Mouse (Mus musculus) forebrain, embryonic 13.5 days (tissue): Measurements from ENCODE around the gene Fbxo46. TPM values are rescaled to one million over a fixed set of nuclear protein-coding genes. Genes with fewer than 3 reads are reported as not detected.

Experiments
- ATAC-seq: fragments of 200-750 bp; cut with Nextera tagmentation; 2 replicates; pipeline ENCODE4 v1.8.0; 2017
- H3K27ac ChIP-seq: fragments of 300-500 bp; sonication (generic); 2 replicates; pipeline ENCODE4 v1.5.1; 2015; ENCODE audit warnings: inconsistent platforms, mild to moderate bottlenecking, moderate library complexity
- H3K27me3 ChIP-seq: fragments of 300-500 bp; sonication (generic); 2 replicates; pipeline ENCODE4 v1.6.1; 2015; ENCODE audit warnings: mild to moderate bottlenecking, inconsistent platforms
- H3K36me3 ChIP-seq: fragments of 300-500 bp; sonication (generic); 2 replicates; pipeline ENCODE4 v1.6.1; 2015; ENCODE audit warnings: mild to moderate bottlenecking, inconsistent platforms; ENCODE audit not compliant: poor library complexity, severe bottlenecking
- H3K4me1 ChIP-seq: fragments of 300-500 bp; sonication (generic); 2 replicates; pipeline ENCODE4 v1.6.1; 2015; ENCODE audit warnings: inconsistent platforms
- H3K4me2 ChIP-seq: fragments of 300-500 bp; sonication (generic); 2 replicates; pipeline ENCODE4 v1.6.1; 2015; ENCODE audit warnings: inconsistent platforms, mild to moderate bottlenecking, moderate library complexity
- H3K4me3 ChIP-seq: fragments of 300-500 bp; sonication (generic); 2 replicates; pipeline ENCODE4 v1.5.1; 2015; ENCODE audit warnings: mild to moderate bottlenecking, inconsistent platforms
- H3K9ac ChIP-seq: fragments of 300-500 bp; sonication (generic); 2 replicates; pipeline ENCODE4 v1.6.1; 2015; ENCODE audit warnings: mild to moderate bottlenecking, inconsistent platforms
- H3K9me3 ChIP-seq: fragments of 300-500 bp; sonication (generic); replicated peaks from 2 replicates; pipeline ENCODE4 v1.6.1; 2016; ENCODE audit warnings: inconsistent platforms
- WGBS: fragments of 180-500 bp; shearing (Covaris S2); methylation state at CpG from one replicate; pipeline ENCODE4 v1.1.7; 2015; 5-methylcytosine and 5-hydroxymethylcytosine counted together
- polyA plus RNA-seq: library from polyadenylated mRNA; unstranded; fragments of >200 nt; fragmentation: Nextera tagmentation; extraction: Ambion mirVana; gene quantifications from 2 replicates; pipeline ENCODE4 v1.2.1, GENCODE M21; 2015

Fbxo46 gene
- polyA plus RNA-seq, 1 experiment from 2014 or later: 19.1 TPM

- no peak overlapping the region for H3K27ac ChIP-seq
- WGBS: 68% methylated on average over 6 of the region's 6 CpGs
- no peaks in the 10 kb centered on the region for H3K27me3 ChIP-seq
- no peak overlapping the region for H3K4me2 ChIP-seq
- no peak for ATAC-seq
- H3K4me1 ChIP-seq: peaks cover 20% of the 10 kb centered on the region
- H3K4me3 ChIP-seq: no peak overlapping the region
- H3K9me3 ChIP-seq: no peaks in the 10 kb centered on the region
- H3K9ac ChIP-seq: no peak overlapping the region
- H3K36me3 ChIP-seq: peaks cover 78% of the 10 kb centered on the region
These were observed 36.6 kb upstream of the Fbxo46 start for GRCm38 (mm10) chr7:19083096-19083495.

DNA sequence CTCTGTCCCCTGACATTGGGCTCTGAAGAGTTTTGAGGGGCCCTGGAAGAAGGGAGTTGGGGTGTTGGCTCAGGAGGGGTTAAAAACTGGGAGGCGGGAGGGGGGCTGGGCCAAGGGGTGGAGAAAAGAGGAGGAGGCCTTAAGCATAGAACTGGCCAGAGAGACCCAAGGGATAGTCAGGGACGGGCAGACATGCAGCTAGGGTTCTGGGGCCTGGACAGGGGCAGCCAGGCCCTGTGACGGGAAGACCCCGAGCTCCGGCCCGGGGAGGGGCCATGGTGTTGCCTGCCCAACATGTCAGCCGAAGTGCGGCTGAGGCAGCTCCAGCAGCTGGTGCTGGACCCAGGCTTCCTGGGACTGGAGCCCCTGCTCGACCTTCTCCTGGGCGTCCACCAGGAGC, 36.0 kb upstream of the Fbxo46 start, which contains the start of gene Dmpk:
Dmpk (plus strand) TSS at position 149 of the 400 bp plus-strand sequence.
- WGBS: 53% methylated on average over 10 of the region's 10 CpGs
- Histone ChIP-seq H3K9me3 (no peaks in the 10 kb centered on the region), H3K27ac (no peak within 1 kb of the TSS), H3K36me3 (peaks cover 78% of the 10 kb centered on the region), H3K4me1 (peaks cover 19% of the 10 kb centered on the region), H3K9ac (no peak within 1 kb of the TSS), H3K4me3 (no peak within 1 kb of the TSS), H3K4me2 (no peak within 1 kb of the TSS), H3K27me3 (no peaks in the 10 kb centered on the region)
- no peak for ATAC-seq

DNA sequence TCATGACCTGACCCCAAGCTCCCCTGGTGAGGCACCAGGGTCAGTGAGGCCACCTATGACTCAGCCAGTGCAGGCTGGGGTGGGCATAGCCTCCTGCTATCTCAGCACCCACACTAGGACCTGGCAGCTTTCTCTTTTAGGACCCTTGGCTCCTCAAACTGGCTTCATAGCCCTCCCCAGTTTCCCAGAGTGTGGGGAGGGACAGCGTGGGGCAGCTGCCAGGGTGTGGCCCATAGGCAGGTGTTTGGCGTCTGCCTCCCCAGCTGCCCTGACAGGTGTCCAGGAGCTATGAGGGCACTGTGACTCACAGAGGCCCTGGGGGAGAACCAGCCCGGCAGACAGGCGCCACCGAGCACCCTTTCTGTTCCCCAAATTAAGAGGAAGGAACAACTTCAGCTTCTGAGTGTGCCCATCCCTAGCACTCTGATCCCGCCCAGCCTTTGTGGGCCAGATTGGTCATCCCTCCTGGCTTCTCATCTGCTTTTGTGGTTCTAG, 35.3 kb upstream of the Fbxo46 start:
- Histone ChIP-seq H3K4me2 (no peak overlapping the region), H3K36me3 (peaks cover 78% of the 10 kb centered on the region), H3K27me3 (no peaks in the 10 kb centered on the region), H3K9me3 (no peaks in the 10 kb centered on the region), H3K27ac (no peak overlapping the region), H3K4me1 (peaks cover 19% of the 10 kb centered on the region), H3K9ac (no peak overlapping the region), H3K4me3 (no peak overlapping the region)
- 78% methylated on average over 6 of the region's 6 CpGs for WGBS
- no peak for ATAC-seq

GRCm38 (mm10) chr7:19084921-19085473, 34.7 kb upstream of the Fbxo46 start:
- Histone ChIP-seq H3K9ac (no peak overlapping the region), H3K9me3 (no peaks in the 10 kb centered on the region), H3K27me3 (no peaks in the 10 kb centered on the region), H3K4me2 (no peak overlapping the region), H3K4me1 (peaks cover 19% of the 10 kb centered on the region), H3K36me3 (peaks cover 77% of the 10 kb centered on the region), H3K4me3 (no peak overlapping the region), H3K27ac (no peak overlapping the region)
- 23% methylated on average over 9 of the region's 9 CpGs for WGBS
- no peak for ATAC-seq

GRCm38 (mm10) chr7:19085495-19085894, 34.2 kb upstream of the Fbxo46 start:
- H3K27ac ChIP-seq: no peak overlapping the region; the same call in 1 of the 2 replicates
- 13% methylated on average over 6 of the region's 6 CpGs for WGBS
- peaks cover 19% of the 10 kb centered on the region for H3K4me1 ChIP-seq
- H3K4me2 ChIP-seq: no peak overlapping the region
- H3K9me3 ChIP-seq: no peaks in the 10 kb centered on the region
- no peak for ATAC-seq
- no peaks in the 10 kb centered on the region for H3K27me3 ChIP-seq
- H3K36me3 ChIP-seq: peaks cover 76% of the 10 kb centered on the region
- H3K9ac ChIP-seq: no peak overlapping the region
- H3K4me3 ChIP-seq: no peak overlapping the region

- 15% methylated on average over 14 of the region's 14 CpGs for whole genome bisulfite sequencing
- Histone ChIP-seq H3K9ac (no peak overlapping the region), H3K36me3 (peaks cover 76% of the 10 kb centered on the region), H3K4me2 (no peak overlapping the region), H3K4me1 (peaks cover 19% of the 10 kb centered on the region), H3K27me3 (peaks cover 5% of the 10 kb centered on the region), H3K9me3 (no peaks in the 10 kb centered on the region), H3K4me3 (no peak overlapping the region), H3K27ac (no peak overlapping the region)
- no peak for ATAC-seq
These were observed 33.6 kb upstream of the Fbxo46 start for GRCm38 (mm10) chr7:19086042-19086441.

GRCm38 (mm10) chr7:19086760-19087159, 32.9 kb upstream of the Fbxo46 start:
- no peak overlapping the region for H3K4me3 ChIP-seq
- H3K9ac ChIP-seq: no peak overlapping the region
- WGBS: 62% methylated on average over 18 of the region's 18 CpGs
- H3K27ac ChIP-seq: no peak overlapping the region
- H3K4me1 ChIP-seq: peaks cover 23% of the 10 kb centered on the region
- ATAC-seq: no peak
- peaks cover 76% of the 10 kb centered on the region for H3K36me3 ChIP-seq
- peaks cover 12% of the 10 kb centered on the region for H3K27me3 ChIP-seq
- H3K9me3 ChIP-seq: no peaks in the 10 kb centered on the region
- no peak overlapping the region for H3K4me2 ChIP-seq

DNA sequence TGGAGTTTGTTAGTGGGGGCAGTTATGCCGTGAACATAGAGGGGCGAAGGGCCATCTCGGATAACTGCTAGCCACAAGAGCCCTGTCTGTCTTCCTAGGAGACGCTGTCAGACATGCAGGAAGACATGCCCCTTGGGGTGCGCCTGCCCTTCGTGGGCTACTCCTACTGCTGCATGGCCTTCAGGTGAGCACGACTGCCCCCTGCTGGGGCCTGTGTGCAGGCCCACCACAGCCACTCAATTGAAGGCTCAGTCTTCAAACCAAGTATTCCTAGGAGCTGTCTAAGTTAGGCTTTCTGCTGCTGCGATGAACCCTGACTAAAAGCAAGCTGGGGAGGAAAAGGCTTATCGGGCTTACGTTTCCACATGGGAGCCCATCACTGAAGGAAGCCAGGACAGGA, 30.8 kb upstream of the Fbxo46 start:
- Histone ChIP-seq H3K4me1 (peaks cover 37% of the 10 kb centered on the region), H3K9ac (no peak overlapping the region), H3K27ac (no peak overlapping the region), H3K4me2 (no peak overlapping the region), H3K27me3 (peaks cover 19% of the 10 kb centered on the region), H3K36me3 (peaks cover 59% of the 10 kb centered on the region), H3K4me3 (no peak overlapping the region), H3K9me3 (no peaks in the 10 kb centered on the region)
- WGBS: 41% methylated on average over 10 of the region's 10 CpGs
- ATAC-seq: no peak

DNA sequence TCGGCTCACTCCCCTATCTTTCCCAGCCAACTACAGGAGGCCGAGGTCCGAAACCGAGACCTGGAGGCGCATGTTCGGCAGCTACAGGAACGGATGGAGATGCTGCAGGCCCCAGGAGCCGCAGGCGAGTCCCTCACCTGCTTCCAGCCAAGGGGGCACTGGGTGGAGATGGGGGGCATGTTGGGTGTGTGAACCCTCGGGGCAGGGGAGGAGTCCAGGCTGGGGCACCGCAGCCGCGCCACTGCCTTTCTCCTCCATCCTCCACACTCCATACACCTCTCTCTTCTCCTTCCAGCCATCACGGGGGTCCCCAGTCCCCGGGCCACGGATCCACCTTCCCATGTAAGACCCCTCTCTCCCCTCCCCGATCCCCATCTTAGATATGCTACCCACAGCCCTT, 27.7 kb upstream of the Fbxo46 start:
- H3K4me3 ChIP-seq: 0 out of 2 replicates have a peak overlapping the region, but pooled peaks have one; percentile 66
- no peak for ATAC-seq
- peak overlapping the region; percentile 77 for H3K27ac ChIP-seq
- H3K9me3 ChIP-seq: no peaks in the 10 kb centered on the region
- H3K36me3 ChIP-seq: peaks cover 50% of the 10 kb centered on the region
- H3K4me2 ChIP-seq: peak overlapping the region; percentile 99
- peaks cover 19% of the 10 kb centered on the region for H3K27me3 ChIP-seq
- WGBS: 27% methylated on average over 17 of the region's 17 CpGs
- peaks cover 54% of the 10 kb centered on the region for H3K4me1 ChIP-seq
- peak overlapping the region; percentile 58; the same call in 1 of the 2 replicates for H3K9ac ChIP-seq

- H3K27ac ChIP-seq: peak overlapping the region; percentile 77
- WGBS: 5% methylated on average over 38 of the region's 38 CpGs
These were observed 27.1 kb upstream of the Fbxo46 start for GRCm38 (mm10) chr7:19092381-19093173.

DNA sequence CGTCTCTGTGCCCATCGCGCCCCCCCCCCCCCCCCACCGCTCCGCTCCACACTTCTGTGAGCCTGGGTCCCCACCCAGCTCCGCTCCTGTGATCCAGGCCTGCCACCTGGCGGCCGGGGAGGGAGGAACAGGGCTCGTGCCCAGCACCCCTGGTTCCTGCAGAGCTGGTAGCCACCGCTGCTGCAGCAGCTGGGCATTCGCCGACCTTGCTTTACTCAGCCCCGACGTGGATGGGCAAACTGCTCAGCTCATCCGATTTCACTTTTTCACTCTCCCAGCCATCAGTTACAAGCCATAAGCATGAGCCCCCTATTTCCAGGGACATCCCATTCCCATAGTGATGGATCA, 26.5 kb upstream of the Fbxo46 start:
- Histone ChIP-seq H3K4me3 (peak overlapping the region; percentile 66), H3K36me3 (peaks cover 44% of the 10 kb centered on the region), H3K9ac (peak overlapping the region; percentile 45; the same call in 1 of the 2 replicates), H3K9me3 (no peaks in the 10 kb centered on the region), H3K27ac (peak overlapping the region; percentile 77), H3K27me3 (peaks cover 19% of the 10 kb centered on the region), H3K4me2 (peak overlapping the region; percentile 99), H3K4me1 (peaks cover 60% of the 10 kb centered on the region)
- WGBS: under 1% methylated on average over 14 of the region's 15 CpGs
- peak; percentile 53 for ATAC-seq

More at GRCm38 (mm10) chr7:19092381-19093173, 27.1 kb upstream of the Fbxo46 start:
- peaks cover 60% of the 10 kb centered on the region for H3K4me1 ChIP-seq
- H3K27me3 ChIP-seq: peaks cover 19% of the 10 kb centered on the region
- H3K9me3 ChIP-seq: no peaks in the 10 kb centered on the region
- peak overlapping the region; percentile 58 for H3K9ac ChIP-seq
- peak; percentile 74 for ATAC-seq
- H3K4me2 ChIP-seq: peak overlapping the region; percentile 99
- peaks cover 49% of the 10 kb centered on the region for H3K36me3 ChIP-seq
- peak overlapping the region; percentile 66 for H3K4me3 ChIP-seq
